Mouse (Mus musculus) forebrain, embryonic 11.5 days (tissue): ENCODE measurements around the gene Nr5a1. TPM values are rescaled to one million over a fixed set of nuclear protein-coding genes. Genes with fewer than 3 reads are reported as not detected.

ENCODE experiments used
- ATAC-seq: fragments of 200-750 bp; cut with Nextera tagmentation; replicated peaks from 2 replicates; pipeline ENCODE4 v1.8.0; 2017; ENCODE audit warnings: moderate TSS enrichment; ENCODE audit not compliant: low FRiP score
- DNase-seq: peaks from one replicate; pipeline ENCODE4 v3.0.0-alpha.2; 2017; ENCODE audit warnings: low spot score
- H3K27ac ChIP-seq: fragments of 300-500 bp; sonication (generic); 2 replicates; pipeline ENCODE4 v1.5.1; 2014; ENCODE audit warnings: low read depth, low read length
- H3K27me3 ChIP-seq: fragments of 300-500 bp; sonication (generic); 2 replicates; pipeline ENCODE4 v1.6.1; 2014; ENCODE audit warnings: mild to moderate bottlenecking, low read length, mixed read lengths; ENCODE audit not compliant: control insufficient read depth, insufficient read depth
- H3K36me3 ChIP-seq: fragments of 300-500 bp; sonication (generic); 2 replicates; pipeline ENCODE4 v1.6.1; 2014; ENCODE audit warnings: mild to moderate bottlenecking, low read length, moderate library complexity, mixed read lengths; ENCODE audit not compliant: control insufficient read depth, insufficient read depth
- H3K4me1 ChIP-seq: fragments of 300-500 bp; sonication (generic); replicated peaks from 2 replicates; pipeline ENCODE4 v1.6.1; 2014; ENCODE audit warnings: low read length, mixed read lengths; ENCODE audit not compliant: control insufficient read depth, insufficient read depth
- H3K4me2 ChIP-seq: fragments of 300-500 bp; sonication (generic); 2 replicates; pipeline ENCODE4 v1.6.1; 2014; ENCODE audit warnings: low read depth, mild to moderate bottlenecking, low read length, moderate library complexity, mixed read lengths; ENCODE audit not compliant: severe bottlenecking
- H3K4me3 ChIP-seq: fragments of 300-500 bp; sonication (generic); 2 replicates; pipeline ENCODE4 v1.5.1; 2014; ENCODE audit warnings: low read depth, low read length
- H3K9ac ChIP-seq: fragments of 300-500 bp; sonication (generic); 2 replicates; pipeline ENCODE4 v1.6.1; 2014; ENCODE audit warnings: low read length
- H3K9me3 ChIP-seq: fragments of 300-500 bp; sonication (generic); 2 replicates; pipeline ENCODE4 v1.6.1; 2016; ENCODE audit warnings: low read length, mixed read lengths; ENCODE audit not compliant: control insufficient read depth
- WGBS: fragments of 180-500 bp; shearing (Covaris S2); extraction: QIAGEN DNeasy Blood & Tissue Kit; methylation state at CpG from one replicate; pipeline ENCODE4 v1.1.7; 2014; 5-methylcytosine and 5-hydroxymethylcytosine counted together
- polyA plus RNA-seq: library from polyadenylated mRNA; unstranded; fragments of >200 nt; fragmentation: Nextera tagmentation; extraction: Ambion mirVana; gene quantifications from 2 replicates; pipeline ENCODE4 v1.2.1, GENCODE M21; 2014

The Nr5a1 gene
- 0.27 and 0.40 TPM in 2 replicates for polyA plus RNA-seq

GRCm38 (mm10) chr2:38714324-38714723 is at the start of gene Nr5a1:
Gene Nr5a1 (minus strand): TSS chr2:38714542.
- Histone ChIP-seq H3K4me2 (no peak within 1 kb of the TSS), H3K36me3 (no peaks in the 10 kb centered on the region), H3K4me1 (peaks cover 15% of the 10 kb centered on the region), H3K9ac (no peak within 1 kb of the TSS), H3K27ac (no peak within 1 kb of the TSS), H3K4me3 (no peak within 1 kb of the TSS), H3K9me3 (no peaks in the 10 kb centered on the region), H3K27me3 (peaks cover 50% of the 10 kb centered on the region)
- DNase-seq (no peak), ATAC-seq (no peak)
- WGBS: 92% methylated on average over 13 of the region's 13 CpGs

DNA sequence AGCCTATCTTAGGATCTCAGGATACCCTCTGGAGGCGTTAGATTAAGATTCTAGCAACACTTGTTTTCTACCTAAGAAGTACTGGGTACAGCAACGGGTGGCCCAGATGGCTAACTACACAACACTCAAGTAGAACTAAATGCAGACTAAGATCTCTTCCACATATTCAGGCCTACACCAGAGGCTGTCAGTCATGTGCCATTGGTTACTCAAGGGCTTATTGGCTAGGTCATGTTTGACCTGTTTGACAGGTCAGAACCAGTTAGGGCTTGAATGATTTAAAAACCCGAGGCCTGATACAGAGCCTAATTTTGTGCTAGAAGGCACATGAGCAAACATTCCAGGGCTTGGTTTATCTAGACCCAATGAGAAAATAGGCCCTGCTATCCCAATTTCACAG is 25.5 kb upstream of the Nr5a1 start:
- ATAC-seq: 0 out of 2 replicates have a peak, but pooled peaks have one; percentile 27
- Histone ChIP-seq H3K27me3 (no peaks in the 10 kb centered on the region), H3K9me3 (no peaks in the 10 kb centered on the region), H3K36me3 (no peaks in the 10 kb centered on the region), H3K4me3 (no peak overlapping the region), H3K4me1 (peaks cover 2% of the 10 kb centered on the region; the same call in 1 of the 2 replicates), H3K27ac (no peak overlapping the region), H3K9ac (no peak overlapping the region), H3K4me2 (no peak overlapping the region)
- no peak for DNase-seq
- 85% methylated on average over 3 of the region's 3 CpGs for WGBS

DNA sequence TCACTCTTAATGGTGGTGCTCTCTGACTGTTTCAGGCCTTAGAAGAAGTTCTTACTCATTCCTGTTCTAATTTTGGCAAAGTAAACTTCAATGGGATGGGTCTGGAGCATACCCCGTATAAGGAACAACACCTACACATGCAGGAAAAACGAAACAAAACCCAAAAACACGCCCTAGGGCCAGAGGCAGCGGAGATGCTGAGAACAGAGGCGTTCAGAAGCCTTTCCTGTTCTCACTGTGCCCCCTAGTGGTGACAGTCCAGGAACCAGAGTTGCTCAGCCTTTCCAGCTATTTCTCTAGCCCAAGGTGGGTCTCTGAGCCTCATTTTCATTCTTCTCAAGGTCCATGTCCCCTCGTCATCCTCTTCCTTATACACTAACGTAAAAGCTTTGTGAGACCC is 25.1 kb upstream of the Nr5a1 start:
- peak; percentile 74 for ATAC-seq
- no peak overlapping the region for H3K27ac ChIP-seq

GRCm38 (mm10) chr2:38738601-38739301 is 24.4 kb upstream of the Nr5a1 start:
- no peaks in the 10 kb centered on the region for H3K9me3 ChIP-seq
- no peak overlapping the region for H3K4me3 ChIP-seq
- ATAC-seq: no peak
- H3K27ac ChIP-seq: no peak overlapping the region
- no peaks in the 10 kb centered on the region for H3K36me3 ChIP-seq
- H3K4me2 ChIP-seq: no peak overlapping the region
- H3K4me1 ChIP-seq: 0 out of 2 replicates have a peak, but pooled peaks cover 2% of the 10 kb centered on the region
- no peaks in the 10 kb centered on the region for H3K27me3 ChIP-seq
- WGBS: 70% methylated on average over 14 of the region's 14 CpGs
- no peak for DNase-seq
- H3K9ac ChIP-seq: 0 out of 2 replicates have a peak overlapping the region, but pooled peaks have one; percentile 23

More for the DNA sequence above, 25.1 kb upstream of the Nr5a1 start:
- H3K4me3 ChIP-seq: no peak overlapping the region
- H3K4me2 ChIP-seq: no peak overlapping the region
- no peaks in the 10 kb centered on the region for H3K36me3 ChIP-seq
- peak; percentile 83 for DNase-seq
- H3K9ac ChIP-seq: no peak overlapping the region
- H3K4me1 ChIP-seq: peaks cover 2% of the 10 kb centered on the region; the same call in 1 of the 2 replicates
- WGBS: 23% methylated on average over 7 of the region's 7 CpGs
- H3K27me3 ChIP-seq: no peaks in the 10 kb centered on the region
- H3K9me3 ChIP-seq: no peaks in the 10 kb centered on the region

- H3K4me1 ChIP-seq: 0 out of 2 replicates have a peak, but pooled peaks cover 2% of the 10 kb centered on the region
- no peak overlapping the region for H3K4me2 ChIP-seq
- no peaks in the 10 kb centered on the region for H3K9me3 ChIP-seq
- no peaks in the 10 kb centered on the region for H3K27me3 ChIP-seq
- no peaks in the 10 kb centered on the region for H3K36me3 ChIP-seq
- ATAC-seq: no peak
- no peak overlapping the region for H3K4me3 ChIP-seq
- no peak for DNase-seq
- H3K9ac ChIP-seq: no peak overlapping the region
- no peak overlapping the region for H3K27ac ChIP-seq
These were observed 21.4 kb upstream of the Nr5a1 start for GRCm38 (mm10) chr2:38735740-38736139.

DNA sequence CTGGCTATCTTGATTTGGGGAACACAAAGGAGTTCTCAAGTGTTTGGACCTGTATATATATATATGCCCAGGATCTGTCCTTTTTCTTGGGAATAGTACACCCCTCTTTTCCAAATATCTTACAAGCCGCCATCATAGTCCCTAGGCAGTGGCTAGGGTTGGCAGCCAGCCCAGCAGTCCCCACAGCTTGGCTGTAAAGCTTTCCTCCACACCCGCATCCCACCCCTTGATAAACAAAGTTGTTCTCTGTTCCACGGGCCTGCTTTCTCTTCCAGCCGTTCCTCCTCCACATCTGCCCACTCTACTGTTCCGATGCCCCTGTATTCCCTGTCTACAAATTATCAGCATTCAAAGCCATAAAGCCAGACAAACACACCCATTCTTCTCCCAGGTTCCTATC is 20.4 kb upstream of the Nr5a1 start:
- DNase-seq: no peak
- Histone ChIP-seq H3K36me3 (no peaks in the 10 kb centered on the region), H3K4me3 (no peak overlapping the region), H3K9me3 (no peaks in the 10 kb centered on the region), H3K27me3 (no peaks in the 10 kb centered on the region), H3K27ac (no peak overlapping the region), H3K4me2 (no peak overlapping the region), H3K9ac (no peak overlapping the region), H3K4me1 (0 out of 2 replicates have a peak, but pooled peaks cover 2% of the 10 kb centered on the region)
- 90% methylated on average over 5 of the region's 5 CpGs for WGBS
- no peak for ATAC-seq

- H3K9me3 ChIP-seq: no peaks in the 10 kb centered on the region
- H3K27ac ChIP-seq: no peak overlapping the region
- DNase-seq: no peak
- H3K4me3 ChIP-seq: no peak overlapping the region
- no peak overlapping the region for H3K4me2 ChIP-seq
- 95% methylated on average over 6 of the region's 6 CpGs for WGBS
- ATAC-seq: no peak
- H3K9ac ChIP-seq: no peak overlapping the region
- H3K27me3 ChIP-seq: no peaks in the 10 kb centered on the region
- no peaks in the 10 kb centered on the region; the same call in 1 of the 2 replicates for H3K36me3 ChIP-seq
- H3K4me1 ChIP-seq: no peaks in the 10 kb centered on the region
These were observed 16.0 kb upstream of the Nr5a1 start for GRCm38 (mm10) chr2:38730331-38730827.

GRCm38 (mm10) chr2:38725427-38725826 is 11.1 kb upstream of the Nr5a1 start:
- H3K9ac ChIP-seq: no peak overlapping the region
- ATAC-seq (no peak), DNase-seq (no peak)
- H3K4me2 ChIP-seq: no peak overlapping the region
- H3K36me3 ChIP-seq: no peaks in the 10 kb centered on the region; the same call in 1 of the 2 replicates
- 32% methylated on average over 3 of the region's 3 CpGs for WGBS
- no peak overlapping the region for H3K4me3 ChIP-seq
- no peaks in the 10 kb centered on the region for H3K9me3 ChIP-seq
- H3K27ac ChIP-seq: no peak overlapping the region
- H3K27me3 ChIP-seq: no peaks in the 10 kb centered on the region
- H3K4me1 ChIP-seq: no peaks in the 10 kb centered on the region

DNA sequence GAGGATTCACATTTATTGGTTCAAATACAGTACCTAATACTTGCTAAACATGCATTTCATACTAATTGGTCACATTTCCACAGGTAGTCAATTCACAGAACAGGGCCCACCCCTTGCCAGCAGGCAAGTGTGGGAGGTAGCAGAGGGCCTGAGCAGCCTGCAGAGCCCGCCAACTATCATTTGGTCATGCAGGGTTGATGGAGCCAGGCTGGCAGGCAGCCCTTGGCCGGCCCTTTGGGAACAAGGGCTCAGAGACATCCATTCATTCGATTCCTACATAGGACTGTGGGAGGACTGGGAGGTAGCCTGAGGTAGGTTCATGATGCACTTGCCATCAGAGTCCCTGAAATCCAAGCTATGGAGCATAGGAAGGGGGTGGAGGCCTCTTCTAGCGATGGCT is 9.0 kb upstream of the Nr5a1 start:
- no peak for DNase-seq
- WGBS: 92% methylated on average over 4 of the region's 4 CpGs
- no peaks in the 10 kb centered on the region for H3K4me1 ChIP-seq

More for the DNA sequence above, 9.0 kb upstream of the Nr5a1 start:
- Histone ChIP-seq H3K9me3 (no peaks in the 10 kb centered on the region), H3K27me3 (no peaks in the 10 kb centered on the region), H3K36me3 (no peaks in the 10 kb centered on the region; the same call in 1 of the 2 replicates), H3K27ac (no peak overlapping the region), H3K4me3 (no peak overlapping the region), H3K4me2 (no peak overlapping the region), H3K9ac (no peak overlapping the region)
- ATAC-seq: no peak
